Mouse (Mus musculus) kidney, adult 2 months (tissue): ENCODE data around the gene Kcnip4.

Experiments used
- CTCF ChIP-seq: fragments of 200-500 bp; conservative IDR thresholded peaks from 2 replicates; pipeline ENCODE4 v1.5.1; 2011; ENCODE audit warnings: low read depth, mild to moderate bottlenecking, control low read depth, low read length, moderate library complexity, mixed read lengths; ENCODE audit not compliant: insufficient read depth, insufficient read length
- POLR2A ChIP-seq: fragments of 200-500 bp; IDR thresholded peaks from one replicate; pipeline ENCODE4 v1.6.1; 2011; ENCODE audit warnings: low read depth, low read length, control low read depth

DNA sequence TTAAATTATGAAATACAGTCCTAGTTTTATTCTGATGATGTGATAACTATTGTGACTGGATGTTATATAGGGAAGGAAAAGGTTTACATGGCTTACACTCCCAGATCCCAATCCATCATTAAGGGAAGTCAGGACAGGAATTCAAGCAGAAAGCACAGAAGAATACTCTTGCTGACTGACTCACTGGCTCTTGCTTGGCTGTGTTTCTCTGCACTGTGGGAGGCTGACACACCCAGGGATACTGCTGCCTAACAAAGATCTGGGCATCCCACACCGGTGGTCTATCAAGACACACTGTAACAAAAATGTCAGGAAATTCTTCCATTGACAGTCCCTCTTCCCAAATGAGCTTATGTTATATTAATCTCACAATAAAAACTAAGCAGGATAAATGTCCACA lies 116.4 kb downstream of the Kcnip4 start:
- no peak for TF ChIP-seq CTCF
- no peak for TF ChIP-seq POLR2A
